Mouse (Mus musculus): Measurements from ENCODE around the gene Isg20l2.

The Isg20l2 gene

DNA sequence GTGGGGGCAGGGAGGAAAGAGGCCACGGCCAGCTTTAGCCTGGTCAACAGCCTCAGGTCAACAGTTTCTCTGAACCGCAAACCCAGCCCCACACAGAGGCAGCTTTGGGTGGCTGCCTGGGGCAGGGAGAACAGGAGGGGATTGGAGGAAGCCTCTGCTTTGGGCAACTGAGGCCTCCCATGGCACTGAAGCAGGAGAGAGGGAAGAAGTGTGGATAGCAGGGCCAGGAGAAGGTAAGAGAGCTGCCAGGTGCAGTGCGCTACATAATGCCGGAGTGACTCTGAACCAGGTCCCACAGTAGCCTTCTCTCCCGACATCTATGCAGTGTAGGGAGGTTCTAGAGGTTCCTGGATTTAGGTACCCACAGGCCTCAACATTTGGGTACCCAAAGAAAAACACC, 50.6 kb downstream of the Isg20l2 start:
- DNase-seq (ENCODE audit: low read depth): no peak

DNA sequence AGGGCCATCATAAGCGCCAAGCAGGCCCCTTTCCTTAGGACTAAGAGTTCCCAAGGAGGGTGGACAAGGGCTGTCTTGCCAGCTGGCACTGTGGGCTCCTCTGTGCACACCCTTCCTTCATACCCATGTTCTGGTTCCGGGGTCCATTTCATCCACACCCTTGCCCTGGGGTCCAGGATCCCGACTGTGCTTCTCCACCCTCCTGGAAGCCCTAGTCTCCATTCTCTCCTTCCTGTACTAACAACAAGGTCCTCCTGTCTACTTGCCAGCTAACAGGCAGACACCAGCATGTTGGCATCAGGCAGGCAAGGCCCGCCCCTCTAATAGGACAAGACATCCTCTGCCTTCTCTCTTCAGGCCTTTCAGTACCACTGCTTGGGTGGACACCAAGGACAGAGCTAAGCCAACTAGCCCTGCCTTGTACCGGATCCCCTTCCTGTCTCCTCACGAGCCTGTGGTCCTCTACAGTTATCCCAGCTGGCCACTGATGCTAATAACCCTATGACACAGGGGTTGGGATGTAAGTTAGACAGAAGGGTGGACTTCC, 51.2 kb downstream of the Isg20l2 start:
- DNase-seq (ENCODE audit: low read depth): no peak

DNA sequence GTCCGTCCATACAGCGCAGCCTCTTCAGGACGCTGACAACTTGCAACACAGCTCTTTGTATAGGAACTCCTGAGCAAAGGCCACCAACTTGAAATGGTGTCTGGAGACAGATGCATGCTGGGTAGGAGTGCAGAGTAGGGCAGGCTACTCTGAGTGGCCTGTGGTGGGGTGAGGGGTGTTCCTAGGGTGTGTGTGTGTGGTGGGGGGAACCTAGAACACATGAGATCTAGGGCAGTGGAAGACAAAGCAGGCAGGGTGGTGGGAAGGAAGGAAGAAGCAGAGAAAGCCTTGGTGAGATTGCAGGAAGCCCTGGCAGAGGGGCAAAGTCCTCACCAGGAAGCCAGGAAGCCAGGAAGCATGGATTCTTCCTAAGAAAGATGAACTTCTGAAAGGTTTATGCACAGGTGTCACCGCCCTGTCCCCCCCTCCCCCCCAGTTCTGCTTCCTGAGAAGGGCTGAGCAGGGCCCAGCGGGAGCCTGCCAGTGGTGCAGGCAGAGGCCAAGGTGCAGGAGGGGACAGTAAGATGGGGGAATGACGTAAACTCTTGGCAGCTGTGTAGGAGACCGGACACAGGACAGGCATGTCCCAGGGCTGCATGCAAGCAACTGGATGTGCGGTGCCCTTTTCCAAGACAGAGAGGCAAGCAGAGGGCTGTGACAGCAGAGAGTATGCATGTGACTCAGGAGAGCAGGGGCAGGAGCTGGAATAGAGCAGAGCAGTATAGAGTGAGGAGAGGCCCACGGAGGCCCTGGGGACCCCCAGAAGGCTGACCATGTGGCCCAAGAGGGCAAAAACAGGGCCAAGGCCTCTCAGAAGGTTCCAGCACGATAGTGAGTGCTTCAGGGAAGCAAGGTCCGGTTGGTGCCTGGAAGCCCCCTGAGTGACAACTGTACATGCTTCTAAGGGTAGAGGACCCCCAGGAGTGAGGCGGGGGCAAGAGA, 52.1 kb downstream of the Isg20l2 start:
- DNase-seq (ENCODE audit: low read depth): no peak

DNA sequence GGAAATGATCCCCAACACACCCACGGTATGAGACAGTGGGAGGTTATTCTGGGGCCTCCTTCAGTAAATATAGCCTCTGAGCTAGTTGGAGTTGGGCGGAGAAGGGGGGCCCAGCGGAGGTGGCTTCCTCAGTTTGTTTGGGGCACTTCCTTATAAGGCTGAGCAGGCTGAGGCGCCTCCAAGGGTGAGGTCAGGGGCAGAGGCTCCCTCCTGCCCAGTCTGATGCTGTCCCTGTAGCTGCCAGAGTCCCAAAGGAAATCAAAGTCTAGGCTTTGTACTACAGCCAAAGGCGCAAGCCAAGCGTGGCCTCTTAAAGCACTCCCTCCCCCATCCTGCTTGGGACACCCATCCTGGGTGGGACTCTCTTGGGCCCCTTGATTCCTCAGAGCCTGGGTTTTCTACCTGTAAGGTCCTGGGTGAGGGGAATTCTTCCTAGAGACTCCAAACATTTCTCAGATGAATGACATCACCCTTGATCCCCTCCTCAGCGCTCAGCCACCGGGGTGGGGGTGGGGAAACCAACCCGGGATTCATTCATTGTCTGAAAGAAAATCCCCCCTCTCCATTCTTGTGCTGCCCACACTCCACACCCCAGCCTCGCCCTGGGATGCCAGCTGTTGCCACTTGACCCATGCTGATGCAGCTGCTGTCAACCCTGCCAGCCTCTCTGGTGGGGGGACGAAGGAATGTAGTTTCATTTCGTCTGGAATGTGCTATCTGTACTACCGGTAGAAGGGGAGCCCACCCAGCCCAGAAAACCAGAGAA, 52.9 kb downstream of the Isg20l2 start:
- DNase-seq (ENCODE audit: low read depth): no peak

DNA sequence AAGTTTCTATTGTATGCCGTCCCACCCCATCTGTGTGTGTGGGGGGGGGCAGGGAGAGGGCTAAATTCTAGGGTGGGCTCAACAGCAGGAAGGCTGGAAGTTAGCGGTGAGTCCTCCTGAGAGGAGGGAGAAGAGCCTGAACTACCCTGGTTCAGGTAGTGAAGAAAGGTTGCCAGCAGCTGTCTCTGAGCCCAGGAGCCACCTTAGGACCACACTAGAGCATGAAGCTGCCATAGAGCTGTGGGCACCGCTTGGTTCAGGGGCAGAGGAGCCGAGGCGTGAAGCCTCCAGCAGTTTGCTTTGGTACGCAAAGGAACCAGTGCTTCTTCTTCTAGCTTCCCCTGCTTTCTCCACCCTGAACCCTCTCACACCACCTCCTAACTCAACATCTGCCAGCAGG, 53.5 kb downstream of the Isg20l2 start:
- no peak for DNase-seq (ENCODE audit: low read depth)

DNA sequence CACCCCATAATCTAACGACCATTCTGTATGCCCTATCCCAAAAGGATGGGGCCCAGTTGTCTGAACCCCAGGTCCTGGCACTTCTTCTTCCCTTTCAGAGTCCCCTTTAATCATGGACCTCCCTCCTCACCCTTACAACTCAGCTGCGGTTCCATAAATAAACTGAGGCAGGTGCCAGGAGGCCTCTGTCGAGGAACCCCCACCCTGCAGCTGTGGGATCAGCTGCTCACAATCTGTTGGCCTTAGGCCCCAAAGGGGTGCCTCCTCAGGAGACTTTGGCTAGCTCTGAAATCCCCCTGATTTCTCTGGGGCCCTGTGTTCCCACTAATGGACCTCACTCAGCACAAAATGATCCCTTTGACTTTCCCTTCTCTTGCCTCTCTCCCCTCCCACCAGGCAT, 54.0 kb downstream of the Isg20l2 start:
- no peak for DNase-seq (ENCODE audit: low read depth)

DNA sequence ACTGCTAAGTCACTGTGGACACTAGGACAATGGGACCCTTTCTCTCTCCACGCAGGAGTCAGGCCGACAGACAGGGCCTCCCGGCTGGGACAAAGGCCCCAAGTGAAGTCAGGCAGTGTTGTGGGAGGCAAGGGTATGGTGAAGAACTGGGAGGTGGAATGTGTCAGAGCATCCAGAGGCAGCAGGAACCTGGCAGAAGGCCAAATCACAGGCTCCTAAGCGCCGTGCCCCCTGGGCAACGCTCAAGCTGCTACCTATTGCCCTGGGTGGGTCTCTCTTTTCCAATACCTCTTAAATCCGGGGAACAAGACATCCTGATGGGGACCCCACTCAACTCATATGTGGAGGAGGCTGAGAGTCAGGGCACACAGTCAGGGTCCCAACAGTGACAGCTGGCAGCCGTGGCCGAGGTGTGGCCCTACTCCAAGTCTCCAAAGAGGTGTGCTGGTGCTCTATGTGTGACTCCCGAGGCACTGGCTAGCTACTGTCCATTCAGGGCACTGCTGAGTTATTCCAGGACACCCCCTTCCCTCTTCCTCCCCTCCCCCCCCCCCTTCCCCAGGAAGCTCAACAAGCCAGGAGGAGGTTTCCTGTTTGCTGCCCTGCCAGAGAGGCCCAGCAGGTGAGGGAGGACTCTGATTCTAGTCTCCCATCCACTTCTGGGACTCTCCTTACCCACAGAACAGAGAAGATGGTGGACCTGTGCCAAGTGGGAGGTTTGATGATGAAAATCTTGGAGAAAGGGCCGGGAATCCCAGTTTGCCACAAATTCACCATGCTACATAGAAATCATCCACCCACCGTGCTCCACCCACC, 55.6 kb downstream of the Isg20l2 start:
- no peak for DNase-seq (ENCODE audit: low read depth)

DNA sequence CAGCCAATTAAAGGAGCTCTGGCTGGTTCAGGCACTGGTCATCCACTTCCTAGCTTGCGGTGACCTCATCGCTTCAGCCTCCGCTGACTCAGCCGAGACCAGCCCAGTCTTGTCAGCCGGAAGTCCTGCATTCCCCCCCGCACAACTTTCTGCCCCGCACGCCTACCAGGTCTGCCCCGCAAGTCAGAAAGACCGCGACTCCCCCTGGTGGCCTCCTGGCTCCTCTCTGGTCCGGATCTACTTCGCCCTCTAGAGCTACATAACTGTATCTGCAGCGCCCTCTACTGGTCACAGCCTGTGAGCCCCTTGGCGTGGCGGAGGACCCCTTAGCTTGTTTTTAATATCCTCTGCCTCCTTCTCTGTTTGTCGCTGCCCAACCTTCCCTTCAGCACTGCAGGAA, 56.8 kb downstream of the Isg20l2 start:
- peak; percentile 89 for DNase-seq (ENCODE audit: low read depth)

DNA sequence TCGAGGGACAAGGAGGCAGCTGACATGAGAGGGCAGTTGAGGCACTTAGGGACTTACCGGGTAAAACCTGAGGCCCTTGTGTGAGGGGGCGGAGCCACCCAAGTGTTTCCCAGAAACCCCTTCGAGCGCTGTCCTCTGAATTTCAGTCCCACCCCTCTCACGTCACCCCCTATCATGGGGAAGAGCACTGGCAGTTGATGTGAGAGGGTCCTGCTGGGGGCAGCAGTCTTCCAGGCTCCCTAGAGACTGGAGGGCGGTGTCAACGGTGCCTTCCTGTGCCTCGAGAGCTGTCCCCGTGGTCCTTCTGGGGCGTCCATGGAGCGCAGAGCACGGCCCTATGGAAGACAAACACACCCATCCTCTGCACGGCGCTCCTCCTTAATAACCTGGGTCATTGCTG, 57.5 kb downstream of the Isg20l2 start:
- no peak for DNase-seq (ENCODE audit: low read depth)

DNA sequence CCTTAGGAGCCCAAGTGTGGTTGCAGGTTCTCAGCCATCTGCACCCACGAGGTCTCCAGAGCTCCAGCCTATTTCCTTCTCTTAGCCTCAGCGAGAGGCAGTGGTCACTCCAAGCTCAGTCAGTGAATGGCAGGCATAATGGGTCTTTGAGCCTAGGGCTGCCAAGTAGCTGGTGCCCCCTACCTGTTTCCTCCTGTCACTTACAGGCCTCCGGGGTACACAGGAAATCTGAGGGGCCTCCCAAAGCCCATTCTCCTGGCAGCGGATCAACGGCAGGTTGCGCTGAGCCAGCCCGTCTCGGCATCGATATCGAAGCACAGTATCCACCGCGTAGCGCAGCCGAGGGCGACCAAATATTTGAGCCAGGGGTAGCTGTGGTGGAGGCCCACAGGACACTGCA, 58.0 kb downstream of the Isg20l2 start:
- no peak for DNase-seq (ENCODE audit: low read depth)

DNA sequence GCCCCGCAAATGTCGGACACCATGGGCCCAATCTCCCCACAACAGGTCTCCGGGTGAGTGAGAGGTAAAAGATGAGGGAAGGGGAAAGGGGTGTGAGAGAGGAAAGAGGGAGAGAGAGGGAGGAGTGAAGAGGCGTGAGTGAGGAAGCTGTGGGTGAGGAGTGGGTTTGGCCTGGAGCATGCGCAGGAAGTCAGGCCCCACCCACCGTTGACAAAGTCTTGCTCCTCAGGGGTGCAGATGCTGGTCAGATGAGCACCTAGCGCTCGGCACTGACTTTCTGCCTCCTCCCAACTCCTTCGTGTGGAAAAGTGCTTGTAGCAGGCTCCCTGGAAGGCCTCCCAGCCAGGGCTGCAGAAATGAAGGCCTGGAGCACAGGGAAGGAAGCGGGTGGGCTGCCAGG, 59.8 kb downstream of the Isg20l2 start:
- no peak for DNase-seq (ENCODE audit: low read depth)

All from fibroblast of lung, adult 2 months (primary cell).